Mouse (Mus musculus): ENCODE results near the gene Gm38392. TPM values are rescaled to one million over a fixed set of nuclear protein-coding genes. Genes with fewer than 3 reads are reported as not detected.

Gene Gm38392
- polyA plus RNA-seq, 3 experiments from 2014 or later: not detected

DNA sequence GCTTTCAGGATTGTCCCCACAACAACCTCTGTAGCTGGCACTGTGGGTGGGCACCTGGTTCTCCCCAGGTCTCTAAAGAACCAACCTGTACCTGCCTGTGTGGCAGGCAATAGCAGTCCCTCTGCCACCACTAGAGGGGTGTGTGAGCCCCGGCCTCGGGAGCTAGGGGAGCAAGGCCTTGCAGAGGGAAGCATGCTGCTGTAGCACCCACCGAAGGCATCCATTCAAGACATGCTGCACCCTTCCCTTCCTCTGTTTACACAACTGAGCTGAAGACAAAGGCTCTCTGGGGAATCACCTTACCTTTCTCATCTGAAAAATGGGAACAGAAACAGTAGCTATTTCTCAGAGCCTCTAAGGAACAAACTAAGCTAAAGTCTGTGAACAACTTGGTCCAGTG lies 51.8 kb downstream of the Gm38392 start:
- ATAC-seq: no peak

DNA sequence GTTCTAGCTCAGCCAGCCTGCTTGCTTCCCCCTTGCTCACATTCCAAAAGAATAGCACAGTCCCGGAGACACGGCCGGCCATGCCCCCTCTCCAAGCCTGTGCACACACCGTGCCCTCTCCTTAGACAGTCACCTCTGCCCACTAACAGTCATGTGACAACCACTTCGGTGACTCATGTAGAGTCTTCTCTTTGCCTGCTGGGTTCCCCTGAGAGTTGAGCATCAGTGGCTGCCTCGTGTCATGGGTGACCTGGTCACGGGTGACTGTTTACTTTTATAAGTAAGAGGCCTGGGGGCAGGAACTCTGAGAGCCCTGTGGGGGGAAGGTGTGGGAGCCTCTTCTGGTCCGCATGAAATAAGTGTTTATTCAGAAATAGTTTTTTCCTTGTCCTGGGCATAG lies 53.0 kb downstream of the Gm38392 start:
- no peak for ATAC-seq

DNA sequence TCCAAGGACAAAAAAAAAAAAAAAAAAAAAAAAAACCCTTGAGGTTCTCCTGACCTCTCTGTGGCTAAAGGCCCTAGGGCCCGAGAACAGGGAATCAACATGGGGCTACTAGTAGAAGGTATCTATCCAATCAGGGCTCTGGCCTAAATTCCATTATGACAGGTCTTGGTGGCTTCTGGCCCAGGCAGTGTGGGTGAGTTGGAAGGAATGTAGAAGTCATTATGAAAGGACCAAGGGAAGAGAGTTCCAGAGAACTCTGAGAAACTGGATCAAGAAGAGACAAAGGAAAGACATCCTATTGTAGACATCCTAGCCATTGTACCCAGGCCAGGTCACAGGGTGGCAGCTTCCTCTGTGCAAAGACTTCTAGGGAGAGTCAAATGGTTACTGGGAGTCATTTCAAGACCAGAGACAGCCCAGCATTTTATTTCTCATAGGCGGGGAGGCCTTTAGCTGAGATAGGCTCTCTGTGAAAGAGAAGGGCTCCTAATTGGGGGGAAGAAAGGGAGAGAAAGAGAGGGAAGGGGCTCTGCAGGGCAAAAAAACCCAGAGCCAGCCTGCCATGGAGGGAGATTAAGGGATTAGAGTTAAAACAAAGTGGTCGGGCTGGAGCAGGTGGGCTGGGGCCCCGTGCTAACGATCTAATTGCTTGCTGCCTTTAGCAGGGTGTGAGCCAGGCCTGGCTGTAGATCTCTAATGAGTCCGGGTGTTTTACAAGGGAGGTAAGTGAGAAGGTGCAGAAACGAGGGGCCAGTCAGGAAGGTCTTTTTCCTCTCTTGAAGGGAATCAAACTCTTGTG lies 54.0 kb downstream of the Gm38392 start:
- ATAC-seq: no peak

GRCm38 (mm10) chr3:88232301-88232702 lies 54.7 kb downstream of the Gm38392 start:
- no peak for ATAC-seq

DNA sequence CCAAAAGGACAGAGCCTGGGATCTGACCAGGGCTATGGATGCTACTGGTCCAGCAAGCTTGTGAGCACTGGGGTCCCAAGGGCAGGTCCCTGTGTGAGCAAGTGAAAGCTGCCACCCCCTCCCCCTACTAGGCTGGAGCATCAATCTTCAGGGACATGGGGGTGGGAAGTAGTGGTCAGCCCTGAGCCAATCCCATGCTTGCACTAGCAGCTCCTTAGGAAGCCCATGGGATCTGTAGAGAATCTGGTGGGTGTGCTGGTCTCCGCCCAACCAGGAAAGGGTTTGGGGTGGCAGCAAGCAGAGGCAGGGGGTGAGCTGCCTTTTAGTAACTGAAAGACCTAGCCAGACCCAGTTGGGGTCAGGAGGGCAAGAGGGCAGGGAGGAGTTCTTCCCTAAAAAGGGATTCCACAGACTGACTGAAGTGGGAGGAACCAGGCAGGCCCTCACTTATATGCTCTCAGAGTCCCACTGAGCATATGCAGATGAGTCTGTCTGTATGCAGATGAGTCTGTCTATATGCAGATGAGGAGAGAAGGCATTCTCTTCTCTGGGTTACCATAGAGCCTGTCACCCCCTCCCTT lies 55.9 kb downstream of the Gm38392 start:
- ATAC-seq: no peak

DNA sequence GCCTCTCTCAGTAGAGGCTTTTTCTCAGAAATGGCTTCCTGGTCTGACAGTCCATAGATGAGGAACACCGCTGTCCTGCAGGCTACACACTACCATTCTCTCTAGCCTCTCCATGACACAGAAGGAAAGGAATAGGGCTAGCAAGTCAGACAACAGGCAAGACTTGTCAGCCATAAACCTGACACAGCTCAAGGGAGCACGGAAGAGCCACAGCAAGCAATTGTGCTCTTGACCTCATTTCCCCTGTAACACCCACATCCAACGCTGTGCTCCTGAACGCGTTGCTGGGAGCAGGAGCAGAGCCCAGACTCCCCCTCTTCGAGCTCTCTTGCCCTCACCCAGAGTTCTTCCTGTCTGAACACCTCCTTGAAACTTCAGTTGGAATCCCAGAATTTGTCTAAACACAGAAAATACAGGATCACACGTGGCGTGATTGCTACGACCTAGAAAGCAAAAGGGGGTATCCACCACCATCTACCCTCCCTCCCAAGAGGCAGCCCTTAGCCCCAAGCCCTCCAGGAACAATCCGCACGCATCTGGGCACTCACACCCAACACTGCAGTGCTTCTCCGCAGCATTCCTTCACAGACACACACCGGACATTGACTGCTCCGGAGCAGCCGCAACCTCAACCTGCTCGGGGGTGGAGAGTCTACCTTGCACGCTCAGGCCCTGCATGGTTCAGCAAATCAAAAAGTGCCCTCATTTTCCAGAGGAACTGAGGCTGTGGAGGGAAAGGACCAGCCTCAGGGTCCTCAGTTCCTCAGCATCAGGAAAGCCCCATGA lies 56.6 kb downstream of the Gm38392 start:
- no peak for ATAC-seq

DNA sequence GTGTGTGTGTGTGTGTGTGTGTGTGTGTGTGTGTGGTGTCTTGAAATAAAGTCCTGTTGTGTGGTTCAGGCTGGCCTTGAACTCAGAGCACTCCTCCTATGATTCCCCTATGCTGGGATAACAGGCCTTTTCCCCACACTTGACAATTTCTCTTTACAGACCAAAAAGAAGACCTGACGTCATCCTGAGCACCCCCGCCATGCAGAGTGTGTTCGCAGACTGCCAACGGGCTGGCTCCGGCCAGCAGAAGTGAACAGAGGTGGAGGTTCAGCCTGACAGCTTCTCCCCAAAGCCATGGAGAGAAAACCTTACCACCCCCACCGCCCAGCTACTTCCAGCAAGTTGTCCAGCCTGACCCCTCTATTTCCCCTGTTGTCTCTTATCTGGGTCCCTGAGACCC lies 57.5 kb downstream of the Gm38392 start:
- no peak for ATAC-seq

DNA sequence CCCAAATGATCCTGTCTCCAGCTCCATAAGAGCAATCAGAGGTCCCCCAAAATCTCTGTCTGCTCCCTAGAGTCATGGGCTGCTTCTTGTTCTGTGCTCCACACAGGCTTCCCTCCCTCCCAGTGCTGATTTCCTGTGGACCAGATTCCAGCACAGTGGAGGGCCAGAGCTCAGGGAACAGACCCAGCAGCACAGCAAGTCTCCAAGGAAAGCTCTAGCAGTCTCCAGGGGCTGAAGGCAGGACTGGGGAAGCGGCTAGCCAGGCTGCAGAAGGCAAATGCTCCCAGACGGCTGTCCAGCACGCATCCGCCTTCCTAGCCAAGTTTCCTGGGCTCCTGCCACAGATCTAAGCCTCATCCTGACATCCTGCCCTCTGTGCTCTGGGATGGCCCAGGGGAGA lies 58.1 kb downstream of the Gm38392 start:
- ATAC-seq: no peak

DNA sequence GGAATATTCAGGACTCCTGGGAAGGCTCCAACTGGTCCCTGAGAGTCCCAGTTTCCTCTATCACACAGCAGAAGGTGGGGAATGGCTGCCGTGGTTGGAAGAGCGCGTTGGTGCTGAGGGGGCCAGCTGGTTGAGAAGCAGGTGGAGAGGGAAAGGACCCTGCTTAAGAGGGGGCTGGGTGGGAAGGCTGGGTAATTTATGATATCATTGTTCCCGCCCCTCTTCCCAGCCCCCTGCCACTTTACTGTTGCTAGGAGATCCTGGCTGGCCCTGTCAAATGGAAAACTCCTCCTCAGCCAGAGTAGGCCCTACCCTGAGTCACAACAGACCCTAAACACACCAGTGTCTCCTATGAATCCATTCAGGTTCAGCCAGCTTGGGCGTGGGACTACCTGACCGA lies 59.0 kb downstream of the Gm38392 start:
- no peak for ATAC-seq

- no peak for ATAC-seq
These were observed 59.8 kb downstream of the Gm38392 start for GRCm38 (mm10) chr3:88227260-88227659.

GRCm38 (mm10) chr3:88226101-88226845 lies 60.7 kb downstream of the Gm38392 start:
- no peak for ATAC-seq

GRCm38 (mm10) chr3:88224929-88225328 lies 62.1 kb downstream of the Gm38392 start:
- no peak for ATAC-seq

GRCm38 (mm10) chr3:88222446-88222845 lies 64.6 kb downstream of the Gm38392 start:
- no peak for ATAC-seq

- ATAC-seq: no peak
These were observed 65.3 kb downstream of the Gm38392 start for GRCm38 (mm10) chr3:88221519-88222390.

GRCm38 (mm10) chr3:88220842-88221241 lies 66.2 kb downstream of the Gm38392 start:
- ATAC-seq: no peak

DNA sequence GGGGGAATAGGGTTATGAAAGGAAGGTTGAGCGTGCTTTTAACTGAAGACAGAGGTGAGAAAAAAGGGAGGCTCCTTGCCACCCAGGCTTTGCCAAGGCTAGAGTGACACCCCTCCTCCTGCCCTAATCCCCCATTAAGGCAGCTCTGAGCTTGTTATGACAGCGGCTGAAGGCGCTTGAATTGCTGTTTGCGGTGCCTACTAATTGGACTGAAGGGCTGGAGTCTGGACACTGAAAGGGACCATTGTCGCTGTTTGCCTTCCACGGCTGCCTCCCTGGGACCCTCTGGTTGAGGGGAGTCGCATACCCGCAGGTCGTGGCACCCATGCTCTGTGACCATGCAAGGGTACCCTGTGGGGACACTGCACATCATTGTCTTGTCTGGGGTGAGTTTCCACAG lies 67.1 kb downstream of the Gm38392 start:
- ATAC-seq: no peak

DNA sequence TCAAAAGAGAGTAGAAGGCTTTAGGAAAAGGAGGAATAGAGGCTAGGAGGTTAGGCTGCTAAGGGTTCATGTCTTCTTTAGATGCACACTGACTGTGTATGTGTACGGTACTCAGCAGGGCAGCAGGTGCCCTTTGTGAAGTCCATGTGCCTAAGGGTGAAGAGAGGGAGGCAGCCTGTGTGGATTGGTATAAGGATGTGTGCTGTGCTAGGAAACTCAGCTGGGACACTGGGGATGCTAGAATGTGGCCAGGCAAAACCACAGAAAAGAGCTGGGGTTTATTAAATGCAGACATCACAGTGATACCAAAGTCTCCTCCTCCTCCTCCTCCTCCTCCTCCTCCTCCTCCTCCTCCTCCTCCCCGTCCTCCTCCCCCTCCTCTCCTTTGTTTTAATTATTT lies 69.3 kb downstream of the Gm38392 start:
- no peak for ATAC-seq

DNA sequence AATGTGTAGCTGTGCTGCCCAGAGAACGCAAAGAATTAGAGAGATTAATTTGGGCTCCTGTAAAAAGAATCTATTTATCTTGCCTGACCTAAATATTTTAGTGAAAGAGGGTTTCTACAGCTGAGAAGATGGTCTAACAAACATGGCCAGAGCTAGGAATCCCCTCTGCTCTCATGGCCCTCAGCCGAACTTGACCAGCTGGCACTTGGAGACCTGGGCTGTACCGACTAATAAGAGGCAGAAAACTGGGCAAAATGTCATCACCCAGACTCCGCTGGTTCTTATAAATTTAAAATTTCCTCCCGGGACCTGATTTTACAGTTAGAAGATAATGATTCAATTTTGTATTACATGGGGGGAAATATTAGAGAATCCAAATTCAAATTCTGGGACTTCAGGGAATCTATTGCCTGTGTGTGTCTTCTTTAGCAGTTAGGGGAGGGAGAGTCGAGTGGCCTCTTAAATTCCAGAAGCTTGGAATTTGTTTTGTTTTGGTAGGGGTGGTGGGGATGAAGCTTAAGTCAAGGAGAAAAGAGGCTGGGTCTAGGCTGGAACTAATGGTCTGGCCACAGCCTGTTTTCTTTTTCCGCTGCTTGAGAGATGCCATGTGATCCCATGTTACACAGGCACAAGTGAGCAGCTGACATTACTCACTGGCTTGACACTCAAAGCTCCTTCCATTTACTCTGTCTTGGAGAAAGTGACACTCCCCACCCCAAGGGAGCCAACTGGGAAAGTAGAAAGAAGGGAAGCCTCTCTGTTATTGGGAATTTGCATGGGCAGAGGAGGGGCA lies 70.3 kb downstream of the Gm38392 start:
- no peak for ATAC-seq

DNA sequence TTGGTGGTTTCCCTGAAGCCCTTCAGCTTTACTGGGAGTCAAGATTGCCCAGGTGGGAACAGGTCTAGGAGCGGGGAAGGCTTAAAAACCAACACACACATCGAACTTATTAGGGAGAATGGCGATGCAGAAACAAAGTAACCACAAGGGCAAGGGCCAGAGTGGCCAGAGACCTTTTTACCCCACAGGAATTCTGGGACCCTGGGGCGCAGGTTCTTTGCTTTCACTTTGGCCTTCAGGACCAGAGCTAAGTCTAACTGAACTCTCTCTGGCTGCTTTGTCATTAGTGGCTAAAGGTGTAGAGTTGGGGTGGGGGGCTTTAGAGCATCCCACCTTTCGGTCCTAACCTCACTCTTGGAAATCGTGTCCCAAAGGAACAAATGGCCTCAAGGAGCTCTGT lies 70.9 kb downstream of the Gm38392 start:
- no peak for ATAC-seq

- peak; percentile 32 for ATAC-seq
These were observed 71.4 kb downstream of the Gm38392 start for GRCm38 (mm10) chr3:88215553-88216004.

DNA sequence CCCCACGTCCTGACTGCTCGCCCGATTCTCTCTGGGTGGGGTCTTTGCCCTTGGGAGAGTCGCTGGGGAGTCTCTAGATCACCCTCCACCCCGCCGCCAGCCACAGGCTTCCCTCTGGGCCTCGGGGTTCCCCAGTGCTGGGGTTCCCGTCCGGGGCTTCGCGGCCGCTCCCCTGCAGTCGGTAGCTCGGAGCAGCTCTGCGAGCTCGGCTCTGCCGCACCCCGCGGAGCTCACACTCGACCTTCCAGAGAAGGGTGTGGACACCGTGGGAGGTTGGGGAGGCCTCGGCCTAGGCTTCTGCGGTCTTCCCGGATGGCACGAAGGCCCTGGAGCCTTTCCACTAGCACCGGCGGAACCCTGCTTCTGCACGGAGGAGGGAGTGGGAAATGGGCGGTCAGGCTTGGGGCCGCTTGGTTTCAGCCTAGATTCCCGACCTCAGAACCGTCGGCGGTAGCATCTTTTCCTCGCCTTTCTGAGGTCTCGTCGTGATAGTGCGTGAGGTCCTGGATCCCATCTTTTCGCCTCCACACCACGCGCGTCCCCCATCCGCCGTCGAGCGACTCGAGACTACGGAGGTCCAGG lies 71.9 kb downstream of the Gm38392 start:
- ATAC-seq: peak; percentile 41

Data from inflammation-experienced regulatory T-cells, adult 6 months (primary cell).